Mouse (Mus musculus): Measurements from ENCODE around the gene Zic1.

Zic1 gene

DNA sequence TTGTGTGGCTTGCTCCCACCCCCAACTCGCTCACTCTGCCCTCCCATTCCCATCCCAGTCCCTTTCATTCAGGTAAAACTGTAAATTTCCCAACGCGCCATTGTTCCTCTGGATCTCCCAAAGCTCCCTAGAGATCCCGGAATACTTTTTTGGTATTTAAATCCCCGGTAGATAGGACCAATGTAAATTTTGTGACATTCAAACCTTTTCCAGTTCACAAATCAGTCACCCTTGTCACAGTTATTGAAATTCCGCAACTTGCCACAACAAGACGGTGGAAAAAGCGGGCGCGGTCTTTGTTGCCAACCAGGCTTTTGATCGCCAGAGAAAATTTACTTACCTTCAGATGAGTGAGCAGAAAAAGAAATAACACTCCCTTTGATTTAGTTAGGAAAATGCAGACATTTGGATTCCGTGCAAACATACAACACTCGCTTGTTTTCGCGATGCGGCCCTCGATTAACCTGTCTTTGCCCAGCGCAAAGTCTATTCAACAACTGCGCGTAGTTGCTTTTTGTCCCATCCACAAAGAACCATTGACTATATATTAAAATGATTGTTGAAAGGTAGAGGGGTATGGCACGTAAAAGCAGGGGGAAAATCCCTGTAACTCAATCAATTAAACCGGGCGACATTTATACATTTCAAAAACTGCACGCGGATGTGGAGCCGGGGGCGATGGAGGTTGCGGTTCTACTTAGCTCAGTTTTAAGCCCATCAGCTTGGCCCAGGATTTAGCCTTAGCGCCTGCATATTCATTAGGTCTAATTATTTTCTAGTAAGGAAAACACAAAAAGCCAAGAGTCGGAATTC is 1.6 kb upstream of the Zic1 start:
- no peak for DNase-seq (ENCODE audit: low spot score)

DNA sequence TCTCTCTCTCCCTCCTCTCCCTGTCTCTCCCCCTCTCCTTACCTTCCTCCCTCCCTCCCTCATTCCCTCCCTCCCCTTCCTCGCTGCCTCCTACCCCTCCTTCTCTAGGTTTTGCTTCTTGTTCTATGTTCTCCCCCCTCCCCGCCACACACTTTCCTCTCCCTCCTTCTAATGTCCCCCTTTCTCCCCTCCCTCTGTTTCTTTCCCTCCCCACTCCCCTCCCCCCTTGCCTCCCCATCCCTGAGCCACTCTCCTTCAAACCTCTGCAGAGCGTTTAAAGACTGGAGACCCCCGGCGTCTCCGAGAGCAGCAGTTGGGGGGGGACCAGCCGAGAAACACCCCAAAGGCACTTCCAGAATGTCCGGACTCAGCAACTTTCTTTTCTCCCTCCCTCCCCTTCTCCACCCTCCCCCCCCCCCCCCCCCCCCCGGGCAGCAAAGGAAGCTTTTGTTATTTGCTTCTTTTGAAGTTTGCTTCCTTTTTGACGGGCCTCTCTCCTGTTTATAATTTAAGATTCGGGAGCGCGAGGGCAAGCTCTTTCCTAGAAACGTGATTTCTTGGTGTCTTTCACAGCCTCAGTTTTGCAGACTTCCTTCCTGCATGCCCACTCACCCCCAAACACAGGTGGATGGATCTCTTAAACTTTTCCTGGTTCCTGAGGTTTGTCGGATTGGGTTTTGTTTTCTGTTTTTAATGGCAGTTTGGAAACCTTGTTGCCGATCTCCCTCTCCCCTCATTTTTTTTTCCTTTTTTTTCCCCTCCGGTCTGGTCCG is 802 bp upstream of the Zic1 start:
- no peak for DNase-seq (ENCODE audit: low spot score)

DNA sequence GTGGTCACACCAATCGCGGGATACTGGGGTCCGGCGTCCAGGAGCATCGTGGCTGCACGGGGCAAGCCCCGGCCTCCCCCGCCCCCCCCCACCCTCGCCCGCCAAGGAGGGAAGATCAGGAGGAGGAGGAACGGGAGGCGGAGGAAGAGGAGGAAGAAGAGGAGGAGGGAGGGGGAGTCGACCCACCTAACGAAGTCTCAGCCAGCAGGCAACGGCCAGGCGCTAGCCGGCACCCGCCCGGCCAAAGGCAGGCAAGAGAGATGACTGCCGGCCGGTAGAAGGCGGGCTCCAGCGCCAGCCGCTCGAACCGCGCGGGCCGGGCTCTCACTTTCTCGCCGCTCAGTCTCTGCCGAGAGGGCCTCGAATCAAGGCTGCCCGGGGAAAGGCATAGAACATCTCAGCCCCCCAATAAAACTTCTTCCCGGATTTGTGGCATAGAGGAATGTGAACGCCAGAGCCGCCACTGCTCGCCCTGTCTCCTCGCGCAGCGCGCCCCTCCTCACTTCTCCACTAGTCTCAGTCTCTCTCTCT is 574 bp downstream of the Zic1 start:
- DNase-seq (ENCODE audit: low spot score), result no peak

DNA sequence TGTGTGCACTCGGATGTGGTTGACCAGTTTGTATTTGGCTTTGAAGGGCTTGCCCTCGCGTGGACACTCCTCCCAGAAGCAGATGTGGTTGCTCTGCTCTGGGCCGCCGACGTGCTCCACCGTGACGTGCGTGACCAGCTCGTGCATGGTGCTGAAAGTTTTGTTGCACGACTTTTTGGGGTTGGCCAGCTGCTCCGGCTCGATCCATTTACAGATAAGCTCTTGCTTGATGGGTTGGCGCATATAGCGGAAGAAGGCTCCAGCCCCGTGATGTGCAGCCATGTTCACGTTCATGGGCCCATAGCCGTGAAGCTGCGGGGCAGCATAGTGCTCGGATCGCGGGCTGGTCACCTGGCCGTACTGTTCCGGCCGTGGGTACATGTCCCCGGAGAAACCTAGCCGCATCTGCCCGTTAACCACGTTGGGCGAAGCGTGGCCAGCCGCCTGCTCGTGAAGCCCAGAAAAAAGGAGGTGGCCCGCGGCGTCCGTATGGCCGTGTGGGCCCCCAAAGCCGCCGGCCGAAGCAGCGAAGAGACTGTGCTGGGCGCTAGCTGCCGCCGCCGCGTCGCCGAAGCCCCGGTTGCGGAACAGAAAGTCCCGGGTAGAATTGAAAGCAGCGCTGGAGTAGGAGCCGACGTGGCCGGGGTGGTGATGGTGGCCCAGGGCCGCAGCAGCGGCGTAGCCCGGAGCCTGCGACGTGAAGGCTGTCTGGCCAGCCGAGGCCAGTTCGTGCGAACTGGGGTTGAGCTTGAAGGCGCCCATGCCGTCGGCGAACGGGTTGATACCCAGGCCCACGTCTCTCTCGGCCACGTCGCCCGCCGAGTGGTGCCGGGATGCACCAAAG is 1.3 kb downstream of the Zic1 start:
- DNase-seq (ENCODE audit: low spot score), result no peak

DNA sequence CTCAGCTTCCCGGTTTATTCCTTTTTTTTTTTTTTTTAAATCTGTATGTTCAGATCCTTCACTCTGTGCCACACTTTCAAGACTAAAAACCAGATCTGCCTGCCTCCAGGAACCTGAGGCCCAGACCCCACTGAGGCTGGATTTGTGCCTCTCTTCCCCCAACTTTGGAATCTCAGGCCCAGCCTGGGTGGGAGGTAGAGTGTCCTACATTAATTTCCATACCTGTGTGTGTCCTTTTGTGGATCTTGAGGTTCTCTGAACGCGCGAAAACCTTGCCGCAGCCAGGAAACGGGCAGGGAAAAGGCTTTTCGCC is 1.8 kb downstream of the Zic1 start:
- no peak for DNase-seq (ENCODE audit: low spot score)

DNA sequence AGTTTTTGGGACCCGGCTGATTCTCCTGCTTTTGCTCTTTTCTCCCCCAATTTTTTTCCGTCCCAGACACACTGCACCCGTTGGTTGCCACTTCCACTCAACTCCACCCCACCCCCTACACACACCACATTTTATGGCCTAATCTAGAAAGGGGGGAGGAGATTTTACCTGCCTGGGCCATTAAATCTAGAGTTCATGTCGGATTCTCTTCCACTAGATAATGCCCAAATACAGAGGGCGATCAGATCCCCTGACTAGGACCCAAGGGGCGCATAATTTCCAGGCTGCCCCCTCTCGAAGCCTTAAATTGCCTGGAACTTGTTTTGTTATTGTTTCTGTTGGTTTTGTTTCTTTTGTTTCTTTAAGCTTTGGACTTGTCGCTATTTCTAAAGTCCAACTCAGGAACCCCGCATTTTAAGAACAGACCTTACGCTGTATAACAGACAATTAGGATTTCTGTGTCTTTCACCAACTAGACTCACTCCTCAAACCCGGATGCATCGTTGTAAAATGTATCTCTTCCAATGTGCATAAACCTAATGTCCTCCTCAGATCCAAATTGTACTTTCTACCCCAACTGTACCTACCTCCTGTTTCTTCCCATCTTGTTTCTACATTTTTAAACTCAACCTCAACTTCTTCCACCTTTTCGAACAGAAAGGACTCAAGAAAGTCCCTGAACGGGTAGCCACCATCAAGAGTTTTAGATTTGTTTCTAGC is 2.4 kb downstream of the Zic1 start:
- no peak for DNase-seq (ENCODE audit: low spot score)

DNA sequence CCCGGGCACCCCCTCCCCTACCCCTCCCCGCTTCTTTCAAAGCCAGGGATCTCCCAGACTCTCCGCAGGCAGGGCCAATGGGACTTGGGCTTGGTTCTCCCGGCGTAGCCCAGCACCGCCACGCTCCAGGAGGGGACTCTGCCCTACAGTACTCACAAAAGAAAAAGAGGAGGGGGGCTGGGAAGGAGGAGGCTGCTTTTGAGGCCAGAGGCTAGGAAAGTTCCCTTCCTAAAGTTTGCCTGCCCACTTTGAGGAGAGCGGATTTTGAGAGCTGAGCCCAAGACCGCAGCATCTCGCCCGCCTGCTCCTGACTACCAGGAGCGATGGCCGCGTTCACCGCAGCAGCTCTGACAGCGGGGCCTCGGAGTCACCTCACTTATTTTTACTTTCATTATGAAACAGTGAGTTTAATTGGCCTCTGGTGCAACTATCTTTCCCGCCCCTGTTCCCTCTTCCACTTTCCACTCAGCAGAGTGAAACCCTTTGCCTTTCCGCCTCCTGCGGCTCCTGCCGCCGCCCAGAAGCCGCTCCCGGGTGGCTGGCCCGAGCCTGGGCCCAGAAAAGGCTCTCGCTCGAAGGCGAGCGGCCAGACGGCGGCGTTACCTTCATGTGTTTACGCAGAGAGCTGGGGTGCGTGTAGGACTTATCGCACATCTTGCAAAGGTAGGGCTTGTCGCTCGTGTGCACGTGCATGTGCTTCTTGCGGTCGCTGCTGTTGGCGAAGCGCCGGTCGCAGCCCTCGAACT is 3.6 kb downstream of the Zic1 start, which contains the start of gene Zic4:
Gene Zic4, plus strand, starts transcription at position 558 of the 746 bp plus-strand sequence.
- DNase-seq (ENCODE audit: low spot score), result no peak

DNA sequence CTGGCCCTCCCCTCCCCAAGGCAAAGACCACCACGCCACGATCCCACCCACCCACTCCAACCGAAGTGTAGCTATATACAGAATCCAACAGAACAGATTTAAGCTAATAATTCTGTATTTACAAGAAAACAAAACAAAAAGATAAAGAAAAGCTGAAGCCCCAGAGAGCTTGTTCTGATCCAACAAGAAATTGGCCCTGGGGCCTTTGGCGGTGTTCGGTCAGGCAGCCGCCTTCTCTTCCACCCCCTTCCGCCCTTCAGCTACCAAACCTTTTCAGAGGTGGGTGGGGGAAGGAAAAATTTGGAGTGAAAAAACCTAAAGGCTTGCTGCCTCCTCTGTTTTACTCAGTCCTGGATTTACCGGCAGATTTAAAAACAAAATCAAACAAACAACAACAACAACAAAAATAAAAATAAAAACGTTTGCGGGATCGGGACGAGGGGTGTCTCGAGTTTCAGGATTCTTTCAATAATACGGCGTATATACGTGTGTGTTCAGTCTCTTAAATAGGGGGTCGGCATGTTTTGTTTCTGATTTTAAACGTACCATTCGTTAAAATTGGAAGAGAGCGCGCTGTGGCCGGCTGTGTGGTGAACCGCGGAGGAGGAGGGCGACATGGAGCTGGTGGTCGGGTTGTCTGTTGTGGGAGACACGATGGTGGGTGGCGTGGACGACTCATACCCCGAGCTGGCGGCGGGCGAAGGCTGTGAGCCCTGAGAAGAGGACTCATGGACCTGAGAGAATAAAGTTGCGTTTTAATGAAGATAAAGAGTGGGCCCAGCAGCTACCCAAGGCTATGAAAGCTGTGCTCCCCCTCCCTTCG is 4.4 kb downstream of the Zic1 start:
- no peak for DNase-seq (ENCODE audit: low spot score)

DNA sequence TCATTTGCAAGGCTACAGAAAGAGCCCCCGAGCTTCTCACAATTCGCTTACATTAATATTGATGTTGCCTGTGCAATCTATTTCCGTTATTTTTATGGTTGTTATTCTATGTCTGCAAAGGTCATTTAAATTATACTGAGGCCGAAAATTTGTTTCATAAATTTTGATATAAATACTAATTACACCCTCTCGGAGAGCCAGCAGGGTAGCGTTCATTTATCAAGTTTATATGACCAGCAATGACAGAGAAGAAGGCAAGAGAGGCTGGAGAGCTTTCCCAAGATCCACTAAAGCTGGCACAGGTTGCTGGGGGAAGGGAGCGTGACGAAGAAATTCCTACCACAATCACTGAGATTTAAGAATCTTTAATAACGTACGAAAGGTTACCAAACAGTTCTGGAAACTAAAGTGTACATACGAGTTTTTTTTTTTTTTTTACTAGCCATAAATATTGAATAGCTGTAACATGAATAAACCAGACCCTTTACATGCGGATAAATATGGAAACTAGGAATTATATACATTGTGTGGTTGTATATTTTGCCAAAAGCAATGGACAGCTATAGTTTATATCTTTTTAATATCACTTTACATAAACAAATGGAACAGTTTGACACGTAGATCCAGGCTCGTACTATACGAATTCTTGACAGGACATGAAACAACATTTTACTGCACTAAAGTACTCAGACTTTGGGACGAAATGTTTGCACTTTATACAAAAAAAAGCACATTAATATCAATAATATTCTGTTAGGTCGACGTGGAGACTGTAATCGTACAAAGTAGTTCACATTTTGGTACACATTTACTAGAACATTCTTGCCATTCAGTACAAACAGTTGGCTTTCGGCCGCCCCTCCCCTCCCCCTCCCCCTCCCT is 5.2 kb downstream of the Zic1 start:
- DNase-seq (ENCODE audit: low spot score), result no peak

DNA sequence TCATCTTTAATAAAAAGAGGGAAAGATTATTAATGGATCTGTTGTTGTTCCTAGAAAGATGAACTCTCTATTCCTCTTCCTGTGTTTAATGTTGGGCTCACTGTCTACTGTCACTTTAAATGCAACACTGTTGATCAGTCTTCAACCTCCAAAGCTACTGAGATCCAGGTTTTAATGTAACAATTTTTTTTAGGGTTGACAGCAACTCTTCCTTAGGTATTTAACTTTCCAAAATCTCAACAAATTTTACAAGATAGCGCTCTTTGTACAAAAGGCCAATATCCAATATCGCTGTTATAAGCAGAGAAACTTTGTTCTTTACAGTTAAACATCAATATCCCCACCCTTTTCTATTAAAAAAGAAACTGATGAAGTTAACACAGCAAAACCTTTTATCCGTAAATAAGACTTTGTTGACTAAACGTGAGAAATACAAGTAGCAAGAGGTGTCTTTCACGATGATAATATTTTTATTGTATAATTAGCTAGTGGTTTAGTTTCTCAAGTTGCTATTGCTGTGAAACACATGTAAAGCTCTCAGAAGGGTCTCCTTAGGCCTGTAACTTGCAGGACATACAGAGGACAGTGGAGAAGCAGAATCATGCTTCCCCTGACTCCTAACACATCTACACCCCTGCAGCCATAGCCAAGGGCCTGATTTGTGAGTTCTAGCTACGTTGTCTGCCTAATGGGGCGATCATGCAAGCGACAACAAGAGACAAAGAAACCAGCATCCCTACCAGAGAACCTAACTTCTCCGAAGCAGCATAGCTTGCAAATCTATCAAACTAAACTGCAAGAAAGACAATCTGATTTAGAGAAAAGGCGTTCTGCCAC is 6.5 kb downstream of the Zic1 start:
- no peak for DNase-seq (ENCODE audit: low spot score)

DNA sequence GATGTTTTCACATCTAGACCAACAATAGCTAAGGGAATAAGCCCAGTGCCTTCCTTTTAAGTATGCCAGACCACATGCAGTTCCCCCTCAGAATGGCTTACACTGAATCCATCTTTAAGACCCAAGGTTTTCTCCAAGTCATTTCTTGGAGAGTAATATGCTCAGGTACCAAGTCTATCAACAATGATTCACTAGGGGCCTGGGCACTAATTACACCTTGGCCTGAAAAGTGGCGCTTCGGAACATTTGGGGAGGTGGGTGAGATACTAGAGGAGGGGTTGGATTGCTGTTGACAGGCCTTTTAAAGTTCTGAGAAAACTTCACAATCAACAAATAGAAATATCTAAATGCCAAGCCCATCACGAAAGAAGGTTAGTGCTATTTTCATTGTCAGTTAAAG is 8.3 kb downstream of the Zic1 start:
- no peak for DNase-seq (ENCODE audit: low spot score)

DNA sequence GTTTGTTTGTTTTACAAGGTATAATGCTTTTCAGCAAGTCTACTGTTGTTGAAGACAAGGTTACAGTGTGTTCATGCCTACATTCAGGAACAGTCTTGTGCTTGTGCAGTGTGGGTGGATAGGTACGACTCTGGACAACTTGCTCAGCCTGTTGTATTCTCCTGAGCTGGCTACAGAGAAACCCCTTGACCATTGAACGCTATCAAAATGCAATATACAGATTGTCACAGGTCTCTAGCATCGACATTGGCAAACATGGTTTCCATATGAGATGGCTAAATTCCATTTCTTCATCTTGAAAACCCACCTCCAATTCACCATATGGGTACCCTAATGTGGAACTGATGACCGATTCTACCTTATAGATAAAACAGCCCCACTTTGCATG is 9.3 kb downstream of the Zic1 start:
- no peak for DNase-seq (ENCODE audit: low spot score)

DNA sequence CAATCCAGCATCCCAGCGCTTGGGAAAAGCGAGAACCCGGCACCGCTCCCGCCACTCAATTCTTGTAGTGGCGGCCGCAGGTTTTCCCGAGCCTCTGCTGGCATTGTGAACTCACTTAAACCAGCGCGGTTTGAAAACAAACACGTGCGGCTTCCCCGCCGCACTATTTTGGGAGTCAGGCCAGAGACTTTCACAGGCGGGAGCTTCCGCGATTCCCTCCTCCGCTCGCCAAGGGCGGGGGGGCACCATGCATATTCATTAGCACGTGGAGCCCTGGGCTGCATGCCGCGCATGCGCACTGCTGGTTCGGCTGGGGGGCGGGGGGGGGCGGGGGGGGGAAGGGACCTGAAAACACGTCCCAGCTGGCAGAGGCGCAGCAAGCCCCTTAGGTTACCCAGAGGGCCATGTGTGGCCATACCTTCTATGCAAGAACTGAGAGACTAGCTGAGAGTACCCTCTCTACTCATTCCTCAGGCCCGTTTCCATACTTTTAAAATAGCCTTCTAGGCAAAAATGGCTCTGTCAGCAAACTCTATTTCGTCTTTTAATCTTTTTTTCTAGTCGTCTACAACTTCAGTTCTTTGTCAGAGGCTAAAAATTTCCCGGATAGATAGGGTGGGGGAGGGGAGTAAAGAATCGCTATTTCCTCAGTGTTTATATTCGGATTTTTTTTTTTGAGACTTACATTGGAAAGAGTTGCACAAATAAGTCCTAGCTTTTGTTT is 9.8 kb downstream of the Zic1 start:
- DNase-seq (ENCODE audit: low spot score), result no peak

DNA sequence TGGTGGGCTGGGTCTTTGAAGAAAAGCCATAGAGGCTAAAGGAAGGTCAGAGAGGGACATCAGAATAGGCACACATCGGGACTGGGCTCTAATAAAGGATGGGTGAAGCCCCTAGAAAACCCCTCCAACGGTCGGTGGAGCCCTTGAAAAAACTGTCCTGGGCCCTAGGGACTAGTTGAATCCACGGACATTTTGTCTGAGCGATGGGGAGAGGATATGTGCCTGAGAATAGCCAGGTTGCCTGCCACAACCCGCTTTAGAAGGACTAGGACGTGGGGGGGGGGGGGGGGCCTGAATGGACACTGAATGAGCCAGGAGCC is 10.4 kb downstream of the Zic1 start:
- no peak for DNase-seq (ENCODE audit: low spot score)

DNA sequence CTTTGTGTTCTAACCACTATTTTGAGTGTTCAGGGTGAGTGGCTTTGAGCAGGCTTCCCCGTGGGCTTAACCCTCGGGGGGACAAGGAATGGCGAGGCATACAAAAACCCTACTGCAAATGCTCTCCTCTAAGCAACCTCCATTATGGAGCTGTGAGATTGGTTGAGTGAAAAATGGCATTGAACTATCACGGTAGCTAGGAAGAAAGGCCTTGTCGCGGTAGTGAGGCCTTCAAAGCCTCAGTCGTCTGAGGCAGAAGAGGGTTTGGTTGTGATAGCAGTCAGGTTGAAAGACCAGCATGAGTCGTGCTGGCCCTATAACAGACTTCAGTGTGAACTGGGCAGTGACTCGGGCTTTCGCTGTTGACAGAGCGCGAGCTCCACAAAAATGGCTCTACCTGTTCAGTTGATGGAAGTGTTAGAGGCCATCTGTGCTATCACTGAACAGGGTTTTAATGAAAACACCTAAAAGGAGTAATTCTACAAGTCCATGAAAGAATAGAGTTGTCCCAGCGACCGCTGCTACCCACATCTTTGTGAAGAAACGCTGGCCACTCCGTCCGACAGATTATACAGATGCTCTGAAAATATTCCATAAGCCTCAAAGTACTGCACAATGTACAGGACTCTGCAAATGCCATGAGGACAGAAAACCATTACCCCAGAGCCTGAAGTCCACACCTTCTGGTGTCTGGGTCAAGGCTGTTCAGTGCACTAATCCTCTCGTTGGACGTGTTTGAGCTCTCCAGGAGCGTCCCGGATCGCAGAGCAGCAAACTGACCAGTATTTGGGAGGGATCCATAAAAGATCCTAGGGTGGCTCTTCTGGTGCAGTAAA is 11.0 kb downstream of the Zic1 start:
- no peak for DNase-seq (ENCODE audit: low spot score)

DNA sequence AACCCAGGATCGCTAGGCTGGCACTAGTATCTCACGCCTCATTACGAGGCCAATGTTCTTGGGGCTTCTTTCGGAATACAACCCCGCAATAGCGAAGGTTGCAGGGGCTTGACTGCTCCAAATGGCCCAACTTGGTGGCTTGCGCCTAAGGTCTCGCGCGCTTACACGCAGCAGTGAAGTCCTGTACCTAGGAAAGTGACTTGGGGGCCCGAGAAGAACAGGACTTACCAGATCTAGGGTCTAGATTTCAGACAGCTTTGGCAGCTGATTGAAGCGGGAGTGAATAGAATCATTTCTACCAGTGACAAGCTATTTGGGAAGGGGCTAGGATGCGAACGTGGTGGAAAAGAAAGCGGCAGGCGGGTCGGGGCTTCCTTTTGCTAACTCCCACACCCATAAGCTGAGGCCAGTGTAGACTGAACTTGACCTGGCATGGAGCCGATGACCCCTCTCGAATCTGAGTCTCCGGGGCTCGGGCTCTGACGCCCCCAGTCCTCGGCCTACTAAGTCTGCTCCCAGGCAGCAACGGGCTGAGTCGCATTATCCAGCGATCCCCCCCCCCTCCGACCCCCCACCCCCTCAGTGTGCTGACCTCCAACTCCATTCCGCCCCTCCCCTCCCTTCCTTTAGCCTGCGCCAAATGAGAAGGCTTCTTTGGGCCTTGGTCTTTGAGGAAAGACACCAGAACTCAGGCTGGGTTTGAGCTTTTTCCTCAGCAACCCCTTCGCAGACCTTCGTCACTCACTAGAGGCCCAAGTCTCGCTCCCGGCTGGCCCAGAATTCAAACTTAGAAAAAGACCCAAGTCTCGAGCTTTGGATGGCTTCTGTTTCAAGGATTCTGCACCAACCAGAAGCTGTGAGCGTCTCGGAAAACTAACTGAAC is 11.8 kb downstream of the Zic1 start:
- no peak for DNase-seq (ENCODE audit: low spot score)
